Mouse (Mus musculus): ENCODE results near the gene C1galt1.

C1galt1 gene

DNA sequence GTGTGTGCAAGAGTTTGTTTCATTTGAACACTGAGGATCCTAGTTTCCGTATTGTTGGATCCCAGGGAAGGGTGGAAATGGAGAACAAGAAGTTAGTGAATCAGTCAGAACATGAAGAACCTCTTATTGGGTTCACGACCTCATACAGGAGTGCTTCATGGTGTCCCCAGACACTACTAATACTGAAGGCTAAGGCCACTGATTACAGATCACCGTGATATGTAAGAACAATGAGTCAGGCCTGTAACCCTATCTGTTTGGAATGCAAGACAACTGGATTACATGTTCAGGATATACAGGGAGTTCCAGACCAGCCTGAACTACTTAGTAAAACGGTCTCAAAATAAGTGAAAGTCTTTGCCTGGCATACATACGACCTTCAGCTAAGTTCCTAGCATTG lies 13.9 kb downstream of the C1galt1 start:
- in situ Hi-C loops (cut with MboI), result loop anchor here (25.0 kb wide), 1 partner anchor 879 kb away; no protein-coding TSS in a partner anchor

DNA sequence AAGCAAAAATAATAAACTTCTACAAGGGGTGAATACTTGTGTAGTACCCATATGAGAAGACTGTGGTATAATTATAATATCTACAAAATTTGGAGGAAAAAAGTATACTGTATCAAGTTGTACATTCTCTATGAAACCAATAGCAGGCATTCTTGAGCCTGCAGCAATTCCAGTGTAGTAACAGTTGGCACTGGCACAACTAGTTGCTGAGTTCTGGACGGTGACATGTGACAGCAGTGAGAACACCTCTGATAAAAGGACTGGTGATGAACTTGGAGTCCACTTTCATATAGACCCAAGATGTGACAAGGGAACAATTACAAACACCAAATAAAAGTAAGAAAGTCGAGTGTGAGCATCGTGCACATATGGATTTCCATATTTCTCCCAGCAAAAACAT lies 14.5 kb downstream of the C1galt1 start:
- in situ Hi-C loops (cut with MboI), result loop anchor here (25.0 kb wide), 1 partner anchor 878 kb away; no protein-coding TSS in a partner anchor

DNA sequence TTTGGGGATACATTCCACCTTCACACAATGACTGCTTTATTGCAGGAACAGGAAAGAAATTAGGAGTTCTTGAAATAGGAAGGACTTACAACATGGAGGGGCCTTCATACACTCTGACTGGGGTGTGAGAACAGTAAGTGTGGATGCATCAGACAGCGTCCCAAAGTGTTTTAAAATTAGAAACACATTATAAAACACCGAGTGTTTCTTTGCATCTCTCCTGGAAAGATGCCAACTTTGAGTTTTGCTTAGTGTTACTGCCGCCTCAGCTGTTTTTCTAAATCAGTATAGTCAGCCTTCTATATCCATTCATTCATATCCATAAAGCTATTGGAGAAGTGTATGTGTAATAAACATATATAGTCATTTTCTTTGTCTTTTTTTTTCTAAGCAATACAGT lies 16.4 kb downstream of the C1galt1 start:
- in situ Hi-C loops (cut with MboI), result loop anchor here (25.0 kb wide), 1 partner anchor 876 kb away; no protein-coding TSS in a partner anchor

GRCm38 (mm10) chr6:7863354-7863753 lies 18.7 kb downstream of the C1galt1 start:
- in situ Hi-C loops (cut with MboI), result loop anchor here (25.0 kb wide), 1 partner anchor 874 kb away; no protein-coding TSS in a partner anchor

DNA sequence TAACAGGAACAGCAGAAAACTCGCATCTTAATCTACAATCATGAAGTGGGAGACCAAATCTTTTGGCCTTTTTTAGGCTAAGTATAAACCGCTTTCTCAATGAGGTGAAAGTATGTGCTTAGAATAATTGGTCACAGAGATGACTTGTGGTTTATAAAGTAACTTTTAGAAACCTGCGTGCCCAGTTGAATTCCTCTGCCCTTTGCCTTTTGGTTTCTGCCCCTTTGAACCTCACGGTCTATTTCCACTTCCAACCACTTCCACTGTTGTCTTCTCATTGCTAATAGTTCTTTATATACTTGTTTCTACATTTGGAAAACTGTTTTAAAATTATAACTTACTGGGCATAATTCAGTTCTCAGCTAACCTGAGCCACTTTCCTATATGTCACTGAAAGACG lies 32.2 kb downstream of the C1galt1 start:
- in situ Hi-C loops (cut with MboI), result no loop called here

GRCm38 (mm10) chr6:7881595-7882128 lies 37.0 kb downstream of the C1galt1 start:
- in situ Hi-C loops (cut with MboI), result no loop called here

DNA sequence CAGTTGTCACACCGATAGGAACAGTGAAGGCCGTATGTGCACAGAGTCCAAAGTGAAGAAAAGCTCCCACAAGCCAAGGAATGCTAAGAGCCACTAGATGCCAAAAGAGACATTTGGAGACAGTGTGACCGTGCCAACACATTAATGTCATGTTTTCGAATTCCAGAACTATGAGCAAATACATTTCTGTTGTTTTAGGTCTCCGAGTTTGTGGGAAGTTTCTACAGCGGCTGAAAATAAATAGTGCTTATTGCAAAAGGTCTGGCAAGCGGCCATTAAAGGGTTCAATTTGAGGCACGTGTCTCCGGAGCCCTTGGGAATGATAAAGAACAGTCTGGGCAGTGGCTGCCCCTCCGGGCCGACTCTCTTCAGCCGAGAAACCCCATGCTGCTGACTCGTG lies 37.9 kb downstream of the C1galt1 start:
- in situ Hi-C loops (cut with MboI), result no loop called here

DNA sequence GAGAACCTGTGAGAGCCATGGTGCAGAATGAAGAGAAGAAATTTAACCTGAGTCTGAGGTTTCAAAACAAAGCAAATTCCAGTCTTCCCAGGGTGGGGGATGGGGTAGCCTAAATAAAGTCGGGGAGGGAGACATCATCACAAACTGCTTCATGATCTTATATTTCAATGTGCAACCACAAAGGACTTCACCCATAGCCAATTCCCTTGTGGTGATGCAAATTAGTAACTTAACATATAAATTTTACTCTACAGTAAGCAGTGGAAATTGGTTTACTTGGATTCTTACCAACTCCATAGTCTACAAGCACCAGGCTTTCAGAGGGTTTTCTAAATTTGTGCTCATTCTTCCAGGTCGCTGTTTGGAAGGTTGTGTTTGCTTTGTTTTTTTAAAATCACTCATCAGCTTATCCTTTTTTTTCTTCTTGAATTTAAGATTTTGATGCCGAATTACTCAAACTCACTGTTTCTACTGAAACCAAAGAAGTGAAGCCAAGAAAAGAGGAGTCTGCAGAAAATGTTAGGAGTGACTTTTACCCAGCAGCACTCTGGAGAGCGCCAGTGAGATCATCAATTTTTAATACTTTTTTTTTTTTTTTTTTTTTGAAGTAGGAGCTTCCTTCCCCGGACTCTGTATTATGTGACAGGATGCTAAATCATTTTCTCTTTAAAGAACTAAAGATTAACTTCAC lies 41.5 kb downstream of the C1galt1 start:
- in situ Hi-C loops (cut with MboI), result no loop called here

- in situ Hi-C loops (cut with MboI), result no loop called here
Observed at GRCm38 (mm10) chr6:7886685-7887004, 42.0 kb downstream of the C1galt1 start.

DNA sequence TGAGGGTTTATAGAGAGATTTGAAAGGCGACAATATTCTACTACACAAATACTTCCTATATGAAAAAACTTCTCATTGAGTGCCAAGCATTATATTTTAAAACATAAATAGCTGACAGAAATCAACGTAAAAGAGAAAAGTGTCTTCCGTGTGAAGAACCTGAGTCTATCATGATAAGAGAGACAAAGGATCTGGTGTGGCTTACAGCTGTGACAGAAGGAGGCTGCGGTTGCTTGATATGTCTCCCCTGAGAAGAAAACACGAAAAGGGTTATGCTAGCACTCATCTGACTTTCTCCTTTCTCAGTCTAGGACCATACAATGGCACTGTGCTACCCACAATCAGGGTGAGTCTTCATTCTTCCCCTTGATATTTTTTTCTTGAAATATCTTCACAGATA lies 51.7 kb downstream of the C1galt1 start:
- in situ Hi-C loops (cut with MboI), result no loop called here

DNA sequence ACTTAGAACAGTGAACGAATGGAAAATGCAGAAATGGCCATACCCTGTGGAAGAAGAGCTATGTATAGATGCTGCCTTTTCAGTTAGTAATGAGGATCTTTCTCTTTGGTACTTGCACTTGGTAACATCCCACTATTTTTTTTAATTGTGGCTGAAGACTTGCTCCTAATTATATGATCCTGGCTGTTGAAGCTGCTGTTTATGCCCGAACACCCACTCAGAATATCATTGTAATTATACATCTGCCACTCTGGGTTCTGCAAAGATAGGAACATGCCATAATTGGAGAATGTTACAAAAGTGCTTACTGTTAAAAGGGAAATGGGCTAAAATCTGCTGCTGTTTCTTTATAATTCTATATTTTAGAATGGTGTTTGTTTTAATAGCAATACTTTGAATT lies 67.4 kb downstream of the C1galt1 start:
- in situ Hi-C loops (cut with MboI), result no loop called here
